Mouse (Mus musculus) adrenal gland, adult 18-20 months (tissue): ENCODE data around the gene Usp21. TPM values are rescaled to one million over a fixed set of nuclear protein-coding genes. Genes with fewer than 3 reads are reported as not detected.

Source experiments
- DNase-seq, 2 experiments: peaks; one replicate each; pipeline ENCODE4 v3.0.0; 2021 to 2022; ENCODE audit warnings: low spot score in 2 of 2
- total RNA-seq, 2 experiments: library from RNA; stranded (reverse); gene quantifications; 1 replicate in 1 of 2; 2 replicates in 1 of 2; pipeline ENCODE4 v1.2.3; 2021

Usp21 gene
- total RNA-seq, 2 experiments from 2014 or later, result 38.5 to 41.8 TPM

GRCm38 (mm10) chr1:171269848-171270572 is 17.8 kb downstream of the Usp21 start, which contains the start of gene B4galt3:
Gene B4galt3 (plus strand): TSS chr1:171270328.
- peak; percentile 99 for DNase-seq

DNA sequence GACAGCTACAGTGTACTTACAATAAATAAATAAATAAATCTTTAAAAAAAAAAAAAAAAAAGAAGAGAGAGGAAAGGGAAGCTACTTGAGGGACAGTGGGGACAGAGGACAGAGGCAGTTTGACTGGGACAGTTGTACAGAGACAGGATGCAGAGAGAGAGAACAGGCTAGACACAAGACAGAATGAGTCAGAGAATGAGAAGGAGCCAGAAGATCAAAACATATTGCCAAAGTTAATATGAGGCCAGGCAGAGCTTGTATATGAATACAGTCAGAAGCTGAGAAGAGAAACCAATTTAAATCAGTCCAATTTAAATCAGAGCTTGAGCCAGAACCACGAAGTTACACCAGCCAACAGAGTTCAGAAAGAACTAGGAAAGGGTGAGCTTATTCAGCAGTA is 19.4 kb downstream of the Usp21 start:
- DNase-seq, result no peak

GRCm38 (mm10) chr1:171265971-171266744 is 21.6 kb downstream of the Usp21 start:
- no peak for DNase-seq

DNA sequence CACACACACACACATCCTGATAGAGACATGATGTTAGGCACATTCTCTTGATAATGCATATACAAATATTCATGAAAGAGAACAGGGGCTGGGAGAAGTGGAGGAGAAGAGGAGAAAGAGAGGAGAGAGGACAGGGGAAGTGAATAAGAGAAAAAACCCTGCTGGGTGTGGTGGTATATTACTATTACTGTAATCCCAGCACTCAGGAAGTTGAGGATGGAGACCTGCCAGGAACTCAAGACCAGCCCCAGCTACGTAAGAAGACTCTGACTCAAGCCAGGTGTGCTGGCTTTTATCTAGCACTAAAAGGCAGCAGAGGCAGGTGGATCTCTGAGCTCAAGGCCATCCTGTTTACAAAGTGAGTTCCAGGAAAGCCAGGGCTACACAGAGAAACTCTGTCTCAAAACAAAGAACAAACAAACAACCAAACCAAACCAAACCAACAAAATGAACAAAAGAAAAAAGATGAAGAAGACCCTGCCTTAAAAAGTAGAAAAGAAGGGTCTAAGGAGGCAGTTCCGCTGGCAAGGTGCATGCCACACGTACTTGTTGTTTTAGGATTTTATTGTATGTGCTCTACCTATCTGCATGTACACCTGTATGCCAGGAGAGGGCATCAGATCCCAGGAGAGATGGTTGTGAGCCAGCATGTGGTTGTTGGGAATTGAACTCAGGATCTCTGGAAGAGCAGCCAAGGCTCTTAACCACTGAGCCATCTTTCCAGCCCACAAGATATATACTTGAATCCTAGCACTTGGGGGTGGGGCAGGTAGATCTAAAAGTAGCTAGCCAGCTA is 23.9 kb downstream of the Usp21 start:
- no peak for DNase-seq

GRCm38 (mm10) chr1:171263185-171263611 is 24.6 kb downstream of the Usp21 start:
- DNase-seq, result no peak

DNA sequence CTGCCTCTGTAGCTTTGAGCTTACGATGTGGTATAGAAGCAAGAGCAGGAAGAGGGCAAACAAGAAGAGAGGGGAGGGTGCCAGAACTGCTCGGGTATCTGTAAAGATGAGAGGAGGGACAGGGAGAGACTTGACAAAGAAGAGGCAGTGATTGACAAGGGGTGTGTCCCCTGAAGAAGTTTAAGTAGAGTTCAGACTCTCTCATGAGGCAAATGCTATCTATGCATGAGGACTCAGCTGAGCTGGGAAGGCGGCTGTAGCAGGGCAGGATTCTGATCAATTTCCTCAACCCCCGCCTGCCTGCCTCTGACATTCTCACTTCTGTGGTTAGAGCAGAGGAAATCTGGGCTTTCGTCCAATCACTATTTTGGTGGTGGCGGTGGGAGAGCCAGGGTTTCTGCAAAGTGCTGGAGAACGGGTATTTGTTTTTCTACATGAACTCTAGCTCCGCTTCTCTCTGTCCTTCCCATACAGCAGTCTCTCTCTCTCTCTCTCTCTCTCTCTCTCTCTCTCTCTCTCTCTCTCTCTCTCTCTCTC is 25.1 kb downstream of the Usp21 start:
- no peak for DNase-seq

DNA sequence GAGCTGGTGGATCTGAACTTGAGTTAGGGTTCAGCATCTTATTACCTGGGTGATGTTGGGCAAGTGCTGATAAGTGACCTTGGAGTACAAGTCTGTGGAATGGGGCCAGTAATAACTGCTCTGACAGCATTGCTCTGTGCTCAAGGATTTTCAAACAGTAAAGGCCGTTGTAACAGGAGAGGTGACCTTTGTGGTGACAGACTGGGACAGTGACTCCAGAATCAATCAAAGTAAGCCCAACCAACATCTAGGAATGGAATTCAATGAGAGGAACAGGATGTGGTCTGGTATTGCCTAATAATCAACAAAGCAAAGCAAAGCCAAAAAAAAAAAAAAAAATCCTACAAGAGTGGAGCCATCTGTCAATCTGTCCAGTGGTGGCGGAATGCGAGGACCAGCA is 27.5 kb downstream of the Usp21 start:
- DNase-seq, result no peak

- no peak for DNase-seq
Observed at GRCm38 (mm10) chr1:171258921-171259320, 28.9 kb downstream of the Usp21 start.

- no peak for DNase-seq
Observed at GRCm38 (mm10) chr1:171257781-171258180, 30.0 kb downstream of the Usp21 start.

GRCm38 (mm10) chr1:171256937-171257548 is 30.7 kb downstream of the Usp21 start:
- peak in 1 of 2 experiments; percentile 63 for DNase-seq

DNA sequence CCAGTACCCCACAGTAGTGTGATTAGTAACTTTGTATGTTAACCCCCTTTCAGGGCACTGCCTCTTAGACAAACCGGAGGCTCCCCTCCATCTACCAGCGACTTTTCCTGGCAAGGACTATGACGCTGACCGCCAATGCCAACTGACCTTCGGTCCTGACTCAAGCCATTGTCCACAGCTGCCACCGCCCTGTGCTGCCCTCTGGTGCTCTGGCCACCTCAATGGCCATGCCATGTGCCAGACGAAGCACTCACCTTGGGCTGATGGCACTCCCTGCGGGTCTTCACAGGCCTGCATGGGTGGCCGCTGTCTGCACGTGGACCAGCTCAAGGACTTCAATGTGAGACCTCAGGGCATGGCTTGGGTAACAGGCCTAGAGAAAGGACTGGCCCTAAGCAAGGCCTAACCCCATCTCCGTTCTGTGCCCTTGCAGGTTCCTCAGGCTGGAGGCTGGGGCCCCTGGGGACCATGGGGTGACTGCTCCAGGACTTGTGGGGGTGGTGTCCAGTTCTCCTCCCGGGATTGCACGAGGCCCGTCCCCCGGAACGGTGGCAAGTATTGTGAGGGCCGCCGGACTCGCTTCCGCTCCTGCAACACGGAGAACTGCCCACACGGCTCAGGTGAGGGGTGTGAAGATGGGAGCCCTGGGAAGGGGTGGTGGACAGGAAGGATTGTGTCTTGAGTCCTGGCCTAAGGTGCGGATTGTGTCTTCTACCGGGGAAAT is 31.5 kb downstream of the Usp21 start:
- no peak for DNase-seq

GRCm38 (mm10) chr1:171252415-171252814 is 35.4 kb downstream of the Usp21 start:
- no peak for DNase-seq

GRCm38 (mm10) chr1:171251594-171252324 is 36.0 kb downstream of the Usp21 start:
- DNase-seq, result no peak

- DNase-seq, result no peak
Observed at GRCm38 (mm10) chr1:171250680-171251593, 36.9 kb downstream of the Usp21 start, which contains the start of gene Ndufs2. Gene Ndufs2 (minus strand): TSS chr1:171251388.

DNA sequence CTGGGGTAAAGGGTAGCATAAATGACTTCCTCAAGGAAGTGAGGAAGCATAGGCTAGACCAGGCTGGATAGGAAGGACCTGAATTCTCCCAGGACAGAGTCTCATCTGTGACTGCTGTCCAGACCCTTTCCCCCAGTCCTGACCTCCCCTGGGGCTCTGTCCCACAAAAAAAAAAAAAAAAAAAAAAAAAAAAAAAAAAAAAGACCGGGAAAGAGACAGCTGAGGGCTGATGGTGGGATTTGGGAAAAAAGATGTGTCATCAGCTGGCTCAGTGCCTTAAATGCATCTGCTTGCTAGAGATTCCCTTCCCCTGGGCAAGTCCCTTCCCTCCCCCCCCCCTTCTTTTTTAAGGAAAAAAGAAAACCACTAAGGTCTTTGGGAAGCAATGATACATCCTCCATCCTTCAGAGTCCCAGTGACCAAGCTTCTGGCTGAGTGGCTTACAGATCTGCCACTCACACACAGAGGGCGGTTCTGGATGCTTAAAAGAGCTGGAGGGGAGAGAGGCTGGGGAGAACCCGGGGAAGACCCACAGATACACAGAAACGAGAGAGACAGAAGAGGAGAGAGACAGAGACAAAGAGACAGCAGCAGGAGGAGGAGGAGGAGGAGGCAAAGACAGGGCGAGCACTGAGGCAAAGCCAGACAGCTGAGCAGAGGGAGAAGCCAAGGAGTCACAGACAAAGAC is 37.7 kb downstream of the Usp21 start, which contains the start of gene Adamts4:
Adamts4 (plus strand) TSS at position 509 of the 688 bp plus-strand sequence.
- DNase-seq, result no peak

DNA sequence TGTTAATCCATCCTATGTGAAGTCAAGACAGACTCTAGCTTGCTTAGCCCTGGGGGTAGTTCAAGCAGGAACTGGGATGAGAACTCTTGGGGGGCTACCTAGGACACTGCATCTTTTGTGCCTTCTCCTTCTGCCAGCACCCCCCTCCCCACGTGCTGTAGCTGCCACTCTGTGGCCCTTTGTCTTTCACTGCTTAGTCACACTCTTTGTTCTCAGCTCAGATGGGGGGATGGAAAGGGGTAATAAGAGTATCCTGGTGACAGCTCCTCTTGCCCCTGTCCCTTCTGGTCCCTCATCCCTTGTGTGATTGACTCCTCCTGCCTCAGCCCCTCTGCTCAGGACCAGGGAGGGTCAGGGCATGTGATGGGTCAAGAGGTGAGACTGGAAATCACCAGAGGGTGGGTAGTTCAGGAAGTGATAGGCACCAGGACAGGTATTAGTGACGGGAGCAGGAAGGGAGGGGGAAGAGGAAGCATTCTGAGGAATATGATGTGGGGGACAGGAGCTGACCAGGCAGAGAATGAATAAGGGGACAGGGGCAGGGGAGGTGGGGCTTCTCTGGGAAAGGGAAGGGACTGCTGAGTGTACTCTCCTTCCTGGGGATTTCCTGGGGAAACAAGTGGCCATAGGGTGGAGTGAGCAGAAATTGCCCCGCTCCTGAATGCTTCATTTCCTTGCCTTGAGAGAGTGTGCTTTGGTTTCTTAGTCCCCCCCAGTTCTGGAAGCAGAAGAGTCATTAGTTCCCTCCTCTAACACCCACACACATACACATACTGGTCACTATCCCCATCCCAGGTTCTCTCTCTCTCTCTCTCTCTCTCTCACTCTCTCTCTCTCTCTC is 39.2 kb downstream of the Usp21 start:
- DNase-seq, result no peak

- DNase-seq, result no peak
Observed at GRCm38 (mm10) chr1:171247916-171248315, 39.9 kb downstream of the Usp21 start.
